Mouse (Mus musculus) adrenal gland, postnatal 0 days (tissue): ENCODE results near the gene Pdhx. TPM values are rescaled to one million over a fixed set of nuclear protein-coding genes. Genes with fewer than 3 reads are reported as not detected.

Experiments
- polyA plus RNA-seq: library from polyadenylated mRNA; unstranded; fragments of >200 nt; fragmentation: Nextera tagmentation; extraction: Ambion mirVana; gene quantifications from 2 replicates; pipeline ENCODE4 v1.2.1, GENCODE M21; 2015

Gene Pdhx
- polyA plus RNA-seq = 37.9 and 59.4 TPM in 2 replicates

DNA sequence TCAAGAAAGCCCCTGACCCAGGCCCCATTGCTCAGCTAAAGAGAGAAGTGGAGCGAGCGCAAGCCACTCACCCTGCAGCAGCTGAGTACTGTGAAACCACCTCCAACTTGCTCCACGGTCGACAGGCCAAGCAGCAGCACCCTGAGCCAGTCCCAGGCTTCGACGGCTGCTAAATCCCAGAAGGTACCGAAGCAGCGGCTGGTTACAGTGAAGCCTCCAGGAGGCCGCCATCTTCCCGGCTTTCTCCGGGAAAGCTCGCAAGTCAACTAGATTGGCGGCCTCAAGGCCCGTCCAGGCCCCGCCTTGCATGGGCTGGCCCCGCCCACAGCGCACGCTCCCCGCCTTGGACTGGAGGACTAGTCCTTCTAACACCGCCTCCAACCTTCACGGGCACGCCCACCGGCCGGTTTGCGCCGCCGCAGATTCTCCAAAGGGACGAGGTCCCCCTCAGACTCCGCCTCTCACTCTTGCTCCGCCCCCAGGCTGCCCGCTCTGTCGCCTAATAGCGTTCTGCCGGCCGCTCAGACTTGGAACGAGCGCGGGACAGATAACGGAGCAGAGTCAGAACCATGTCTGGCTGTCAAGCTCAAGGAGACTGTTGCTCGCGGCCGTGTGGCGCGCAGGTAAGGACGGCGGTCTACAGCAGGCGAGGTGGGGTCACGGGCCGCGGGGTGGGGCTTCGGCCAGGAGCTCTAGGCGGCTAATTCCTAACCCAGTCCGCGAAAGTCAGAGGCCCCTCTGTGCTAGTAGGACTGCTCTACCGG lies at the start of gene Pdhx, which contains the start of gene Apip:
Gene Pdhx (minus strand): TSS at position 295 of the 764 bp plus-strand sequence.
Gene Apip (plus strand): TSS at position 457 of the 764 bp plus-strand sequence.

Other genes starting within 250 kb of the Pdhx start
- 16.7 and 20.2 TPM in 2 replicates for gene Cd44, start 171.8 kb downstream of the Pdhx start, polyA plus RNA-seq
- gene Apip, start 162 bp upstream of the Pdhx start, polyA plus RNA-seq = 57.1 and 64.1 TPM in 2 replicates
- gene Ehf, start 229.8 kb upstream of the Pdhx start, polyA plus RNA-seq = 0.13 and 0.91 TPM in 2 replicates